Mouse (Mus musculus): Measurements from ENCODE around the gene Snx29. TPM values are rescaled to one million over a fixed set of nuclear protein-coding genes. Genes with fewer than 3 reads are reported as not detected.

Snx29 gene
- total and polyA plus RNA-seq, 2 experiments from 2014 or later = 8.2 to 18.7 TPM

DNA sequence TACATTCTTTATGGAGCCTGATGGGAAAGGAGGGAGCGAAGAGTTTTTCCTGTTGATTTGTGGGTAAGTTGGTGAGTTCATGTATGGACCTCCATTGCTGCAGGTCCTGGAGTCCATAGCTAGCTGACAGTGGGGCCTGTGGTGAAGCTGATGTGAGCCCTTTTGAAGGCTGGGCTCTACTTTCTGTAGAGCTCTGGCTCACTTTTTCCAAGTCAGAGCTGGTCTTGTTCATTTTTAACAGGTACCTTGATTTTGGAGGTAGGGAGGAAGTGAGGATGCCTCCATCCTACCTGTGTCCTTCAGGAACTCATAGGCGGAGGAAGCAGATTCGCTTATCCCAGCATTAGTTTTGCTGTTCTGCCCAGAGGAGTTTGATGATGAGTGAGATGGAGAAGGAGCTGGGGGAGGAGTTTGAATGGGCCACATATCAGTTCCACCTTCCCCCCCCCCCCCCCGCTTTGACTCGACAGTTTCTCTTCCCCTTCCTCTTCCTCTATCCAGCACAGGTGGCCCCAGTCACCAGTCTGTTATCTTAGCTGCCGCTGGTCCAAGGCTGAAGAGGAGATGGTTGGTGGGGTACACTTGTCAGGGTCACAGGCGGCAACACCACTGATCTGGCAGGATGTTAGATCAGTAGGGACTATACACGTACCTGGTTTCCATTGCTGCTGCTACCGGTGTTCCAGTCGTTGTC lies 173.4 kb downstream of the Snx29 start:
- Histone ChIP-seq H3K4me1 (ENCODE audit: insufficient read depth, low read length) (0 out of 2 replicates have a peak, but pooled peaks cover 9% of the 10 kb centered on the region), H3K4me2 (ENCODE audit: low read depth, low read length) (no peak overlapping the region), H3K4me3 (ENCODE audit: low read length) (no peak overlapping the region), H3K27ac (no peak overlapping the region), H3K36me3 (ENCODE audit: insufficient read depth, low read length) (no peaks in the 10 kb centered on the region), H3K9ac (replicated peaks; ENCODE audit: low read length) (no peak overlapping the region), H3K27me3 (ENCODE audit: insufficient read depth, low read length) (no peaks in the 10 kb centered on the region), H3K9me3 (ENCODE audit: low read length) (no peaks in the 10 kb centered on the region)
- DNase-seq (ENCODE audit: low spot score) = no peak
- no peak for ATAC-seq
- WGBS = 80% methylated on average over 10 of the region's 10 CpGs
- no peak for TF ChIP-seq CTCF (IDR thresholded peaks at IDR 0.05; ENCODE audit: low read depth)

DNA sequence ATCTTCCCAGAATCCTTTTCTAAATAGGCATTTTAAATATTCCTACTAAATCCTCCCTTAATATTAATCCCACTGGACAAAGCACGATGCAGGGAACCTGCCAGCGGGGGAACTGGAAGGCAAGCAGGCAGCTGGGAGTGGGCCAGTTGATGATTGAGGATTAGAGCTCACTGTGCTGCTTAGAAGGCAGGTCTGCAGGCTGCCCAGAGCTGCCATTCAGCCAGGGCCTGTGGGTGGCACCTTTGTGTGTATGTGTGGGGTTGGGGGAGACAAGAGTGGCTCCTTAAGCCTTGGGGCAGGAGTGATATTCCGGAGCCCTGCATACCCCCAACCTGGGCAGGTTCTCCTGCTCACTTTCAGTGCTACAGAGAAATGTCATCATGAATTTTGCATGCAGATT lies 174.0 kb downstream of the Snx29 start:
- DNase-seq (ENCODE audit: low spot score) = no peak
- Histone ChIP-seq H3K9me3 (ENCODE audit: low read length) (no peaks in the 10 kb centered on the region), H3K27ac (no peak overlapping the region), H3K4me1 (ENCODE audit: insufficient read depth, low read length) (0 out of 2 replicates have a peak, but pooled peaks cover 9% of the 10 kb centered on the region), H3K4me3 (ENCODE audit: low read length) (no peak overlapping the region), H3K36me3 (ENCODE audit: insufficient read depth, low read length) (no peaks in the 10 kb centered on the region), H3K4me2 (ENCODE audit: low read depth, low read length) (no peak overlapping the region), H3K9ac (replicated peaks; ENCODE audit: low read length) (no peak overlapping the region), H3K27me3 (ENCODE audit: insufficient read depth, low read length) (no peaks in the 10 kb centered on the region)
- no peak for ATAC-seq
- TF ChIP-seq CTCF (IDR thresholded peaks at IDR 0.05; ENCODE audit: low read depth) = no peak
- 54% methylated on average over 3 of the region's 3 CpGs for WGBS

DNA sequence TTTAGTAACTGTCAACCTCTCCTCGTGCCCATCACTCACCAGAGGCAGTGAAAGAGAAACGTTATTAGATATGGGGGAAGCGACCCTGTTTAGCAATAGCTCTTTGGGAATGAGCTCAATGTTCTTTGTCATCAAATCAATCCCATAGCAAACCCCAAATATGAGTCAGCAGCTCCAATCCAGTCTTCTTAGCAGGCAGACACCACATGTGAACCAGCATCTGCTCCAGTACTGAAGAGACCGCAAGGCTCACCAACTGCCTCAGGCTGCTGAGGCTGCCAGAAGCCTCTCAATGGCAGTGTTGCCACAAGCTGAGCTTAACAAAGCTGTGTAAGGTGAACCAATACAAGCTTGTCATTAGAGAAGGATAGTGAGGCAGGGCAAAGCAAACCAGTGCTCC lies 177.4 kb downstream of the Snx29 start:
- TF ChIP-seq CTCF (IDR thresholded peaks at IDR 0.05; ENCODE audit: low read depth) = no peak
- Histone ChIP-seq H3K4me3 (ENCODE audit: low read length) (no peak overlapping the region), H3K9ac (replicated peaks; ENCODE audit: low read length) (no peak overlapping the region), H3K27ac (no peak overlapping the region), H3K9me3 (ENCODE audit: low read length) (no peaks in the 10 kb centered on the region), H3K4me2 (ENCODE audit: low read depth, low read length) (no peak overlapping the region), H3K36me3 (ENCODE audit: insufficient read depth, low read length) (no peaks in the 10 kb centered on the region), H3K4me1 (ENCODE audit: insufficient read depth, low read length) (0 out of 2 replicates have a peak, but pooled peaks cover 6% of the 10 kb centered on the region), H3K27me3 (ENCODE audit: insufficient read depth, low read length) (no peaks in the 10 kb centered on the region)
- ATAC-seq = no peak
- 67% methylated on average over 4 of the region's 4 CpGs for WGBS
- no peak for DNase-seq (ENCODE audit: low spot score)

DNA sequence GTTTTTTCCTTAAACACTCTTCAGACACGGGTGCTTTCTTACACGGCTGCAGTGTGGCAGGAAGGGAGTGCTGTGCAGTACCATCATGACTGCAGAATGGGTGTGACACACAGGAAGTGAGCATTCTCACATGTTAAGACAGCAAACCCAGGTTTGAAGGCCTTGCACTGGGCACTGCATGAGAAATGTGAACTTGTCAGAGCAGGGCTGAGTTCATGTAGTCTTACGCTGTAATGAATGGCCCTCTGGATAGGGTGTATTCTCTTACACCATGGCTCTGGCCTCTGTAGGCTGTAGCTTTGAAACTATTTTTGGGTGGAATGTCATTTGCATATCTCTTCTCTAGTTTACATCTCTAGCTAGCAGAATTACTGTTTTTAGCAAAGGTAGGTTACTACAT lies 178.4 kb downstream of the Snx29 start:
- WGBS = 91% methylated on average over 3 of the region's 3 CpGs
- Histone ChIP-seq H3K4me1 (ENCODE audit: insufficient read depth, low read length) (peaks cover 14% of the 10 kb centered on the region; the same call in 1 of the 2 replicates), H3K27me3 (ENCODE audit: insufficient read depth, low read length) (no peaks in the 10 kb centered on the region), H3K4me2 (ENCODE audit: low read depth, low read length) (no peak overlapping the region), H3K9me3 (ENCODE audit: low read length) (no peaks in the 10 kb centered on the region), H3K27ac (no peak overlapping the region), H3K9ac (replicated peaks; ENCODE audit: low read length) (no peak overlapping the region), H3K36me3 (ENCODE audit: insufficient read depth, low read length) (no peaks in the 10 kb centered on the region), H3K4me3 (ENCODE audit: low read length) (no peak overlapping the region)
- ATAC-seq = no peak
- no peak for TF ChIP-seq CTCF (IDR thresholded peaks at IDR 0.05; ENCODE audit: low read depth)
- DNase-seq (ENCODE audit: low spot score) = no peak

DNA sequence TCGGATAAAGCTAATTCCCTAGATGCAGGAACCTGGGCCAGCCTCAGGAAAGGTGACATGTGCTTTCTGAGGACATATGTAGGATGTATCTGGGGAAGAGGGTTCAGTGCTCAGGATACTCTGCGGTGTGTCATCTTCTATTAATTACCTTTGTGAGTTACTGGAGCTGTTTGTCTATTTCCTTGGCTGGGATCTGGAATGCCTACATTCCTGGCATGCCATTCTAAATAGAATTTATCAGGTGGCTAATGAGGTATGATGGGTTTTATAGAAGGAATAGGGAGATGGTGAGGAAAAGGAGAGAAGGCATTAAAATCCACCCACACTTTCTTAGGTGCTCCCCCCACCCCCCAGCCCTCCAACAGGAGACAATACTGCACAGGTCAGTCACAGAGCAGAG lies 178.9 kb downstream of the Snx29 start:
- no peak for TF ChIP-seq CTCF (IDR thresholded peaks at IDR 0.05; ENCODE audit: low read depth)
- ATAC-seq = no peak
- H3K27ac ChIP-seq = no peak overlapping the region
- no peaks in the 10 kb centered on the region for H3K27me3 ChIP-seq (ENCODE audit: insufficient read depth, low read length)
- H3K4me1 ChIP-seq (ENCODE audit: insufficient read depth, low read length) = peaks cover 14% of the 10 kb centered on the region; the same call in 1 of the 2 replicates
- no peak overlapping the region for H3K4me3 ChIP-seq (ENCODE audit: low read length)
- H3K9me3 ChIP-seq (ENCODE audit: low read length) = no peaks in the 10 kb centered on the region
- DNase-seq (ENCODE audit: low spot score) = no peak
- no peak overlapping the region for H3K4me2 ChIP-seq (ENCODE audit: low read depth, low read length)
- WGBS = 86% methylated on average over 2 of the region's 2 CpGs
- no peak overlapping the region for H3K9ac ChIP-seq (replicated peaks; ENCODE audit: low read length)
- no peaks in the 10 kb centered on the region for H3K36me3 ChIP-seq (ENCODE audit: insufficient read depth, low read length)

DNA sequence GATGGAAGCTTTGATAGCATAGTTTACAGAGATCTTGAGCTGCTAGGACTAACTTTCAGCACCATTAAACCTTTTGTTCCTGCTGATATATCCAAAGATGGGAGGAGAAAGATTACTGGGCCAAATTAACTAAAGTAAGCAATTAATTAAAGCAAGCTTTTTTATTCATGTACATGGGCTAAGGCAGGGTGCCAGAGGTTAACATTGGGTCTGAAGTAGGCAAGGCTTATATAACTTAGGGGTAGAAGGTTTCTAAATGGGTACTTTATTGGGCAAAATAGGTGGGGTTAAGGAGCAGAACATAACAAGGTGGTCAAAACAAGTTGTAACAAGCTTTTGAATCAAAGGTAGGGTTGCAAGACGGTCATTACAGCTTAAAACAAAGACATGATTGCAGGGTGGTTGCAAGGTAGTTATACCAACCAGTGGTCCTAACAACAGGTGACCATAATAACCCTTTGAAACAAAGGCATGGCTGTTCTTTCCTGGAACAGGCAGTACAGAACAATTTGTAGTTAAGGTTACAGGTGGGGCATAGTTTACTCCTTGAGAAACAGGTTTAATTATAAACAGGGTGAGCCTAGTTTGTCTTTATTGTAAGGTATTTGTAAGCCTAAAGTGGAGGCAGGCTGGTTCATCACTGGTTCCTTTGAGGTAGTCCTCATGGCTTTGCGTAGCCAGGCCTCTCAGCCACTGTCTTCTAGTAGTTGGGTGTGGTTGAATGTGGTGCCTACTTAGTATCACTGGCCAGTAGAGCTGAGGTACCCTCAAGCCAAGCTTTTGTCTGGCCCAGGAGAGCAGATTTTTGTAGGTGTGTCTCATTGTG lies 182.2 kb downstream of the Snx29 start:
- Histone ChIP-seq H3K4me2 (ENCODE audit: low read depth, low read length) (no peak overlapping the region), H3K36me3 (ENCODE audit: insufficient read depth, low read length) (no peaks in the 10 kb centered on the region), H3K9me3 (ENCODE audit: low read length) (no peaks in the 10 kb centered on the region), H3K9ac (replicated peaks; ENCODE audit: low read length) (no peak overlapping the region), H3K27me3 (ENCODE audit: insufficient read depth, low read length) (no peaks in the 10 kb centered on the region), H3K4me3 (ENCODE audit: low read length) (no peak overlapping the region), H3K27ac (no peak overlapping the region), H3K4me1 (ENCODE audit: insufficient read depth, low read length) (peaks cover 8% of the 10 kb centered on the region; the same call in 1 of the 2 replicates)
- ATAC-seq (no peak), DNase-seq (ENCODE audit: low spot score) (no peak)
- TF ChIP-seq CTCF (IDR thresholded peaks at IDR 0.05; ENCODE audit: low read depth) = no peak
- 92% methylated on average over 2 of the region's 2 CpGs for WGBS
